Mouse (Mus musculus): ENCODE measurements around the gene Pcdh8.

Gene Pcdh8

GRCm38 (mm10) chr14:79771094-79771535, at the start of gene Pcdh8:
Gene Pcdh8, minus strand, starts transcription at chr14:79771312.
- DNase-seq (ENCODE audit: low spot score in 2 of 2) = peak; percentile 86 to 91

GRCm38 (mm10) chr14:79814709-79815108, 43.6 kb upstream of the Pcdh8 start:
- no peak for DNase-seq (ENCODE audit: low spot score in 2 of 2)

GRCm38 (mm10) chr14:79814084-79814483, 43.0 kb upstream of the Pcdh8 start:
- no peak for DNase-seq (ENCODE audit: low spot score in 2 of 2)

DNA sequence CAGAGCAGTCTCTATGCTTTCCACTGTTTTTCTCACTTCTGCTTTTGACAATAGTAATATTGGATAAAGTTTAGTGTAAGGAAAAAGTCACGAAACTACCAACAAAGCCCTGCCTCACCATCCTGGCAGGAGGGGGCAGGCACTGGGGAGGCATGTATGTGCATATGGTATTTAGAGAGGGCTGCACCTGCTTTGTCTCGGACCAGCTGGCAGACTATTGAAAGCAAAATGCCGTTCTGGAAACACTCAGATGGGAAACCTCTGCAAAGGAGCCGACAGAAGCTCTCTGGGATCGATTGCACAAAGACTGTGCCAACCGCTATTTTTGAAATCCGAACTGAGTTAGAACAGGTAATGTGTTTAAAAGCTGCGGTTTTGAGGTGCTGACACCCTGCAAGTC, 22.1 kb upstream of the Pcdh8 start:
- DNase-seq (ENCODE audit: low spot score in 2 of 2) = no peak

GRCm38 (mm10) chr14:79789535-79789934, 18.4 kb upstream of the Pcdh8 start:
- DNase-seq (ENCODE audit: low spot score in 2 of 2) = no peak

DNA sequence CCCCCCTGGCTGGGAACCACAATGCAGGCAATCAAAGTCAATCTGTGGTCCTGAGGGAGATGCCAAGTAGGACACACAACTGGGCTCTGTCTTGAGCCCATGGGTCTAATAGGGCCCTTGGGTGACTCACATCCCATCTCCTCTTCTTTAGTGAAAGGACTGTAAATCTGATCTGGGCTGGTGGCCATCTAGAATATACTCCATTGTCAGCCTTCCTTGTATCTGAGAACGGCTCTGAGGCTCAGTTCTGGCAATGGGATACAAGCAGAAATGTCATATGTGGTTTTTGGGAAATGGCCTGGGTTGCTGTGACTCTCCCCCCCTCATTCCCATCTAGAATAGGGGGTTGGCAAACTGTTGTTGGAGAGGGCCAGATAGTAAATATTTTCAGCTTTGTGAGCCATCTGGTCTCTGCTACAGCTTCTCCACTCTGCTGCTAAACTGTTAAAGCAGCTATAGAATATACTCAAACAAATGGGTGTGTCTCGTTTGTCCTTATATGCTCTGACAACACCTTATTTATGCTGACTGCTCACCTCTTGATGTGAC, 17.6 kb upstream of the Pcdh8 start:
- DNase-seq (ENCODE audit: low spot score in 2 of 2) = no peak

GRCm38 (mm10) chr14:79787918-79788317, 16.8 kb upstream of the Pcdh8 start:
- no peak for DNase-seq (ENCODE audit: low spot score in 2 of 2)

- DNase-seq (ENCODE audit: low spot score in 2 of 2) = no peak
These were observed 14.3 kb upstream of the Pcdh8 start for GRCm38 (mm10) chr14:79785400-79785799.

DNA sequence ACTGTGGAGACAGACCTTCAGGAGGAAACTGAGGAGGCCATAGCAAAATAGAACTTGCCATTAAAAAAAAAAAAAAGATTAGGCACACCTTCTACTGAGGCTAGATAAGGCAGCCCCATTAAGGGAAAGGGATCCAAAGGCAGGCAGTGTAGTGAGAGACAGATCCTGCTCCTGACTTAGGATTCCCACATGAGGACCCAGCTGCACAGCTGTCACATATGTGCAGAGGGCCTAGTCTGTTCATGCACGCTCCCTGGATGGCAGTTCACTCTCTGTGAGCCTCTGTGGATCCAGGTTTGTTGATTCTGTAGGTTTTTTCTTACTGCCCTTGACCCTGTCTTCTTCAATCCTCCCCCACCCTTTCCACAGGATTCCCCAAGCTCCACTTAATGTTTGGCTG, 9.8 kb upstream of the Pcdh8 start:
- DNase-seq (ENCODE audit: low spot score in 2 of 2) = no peak

DNA sequence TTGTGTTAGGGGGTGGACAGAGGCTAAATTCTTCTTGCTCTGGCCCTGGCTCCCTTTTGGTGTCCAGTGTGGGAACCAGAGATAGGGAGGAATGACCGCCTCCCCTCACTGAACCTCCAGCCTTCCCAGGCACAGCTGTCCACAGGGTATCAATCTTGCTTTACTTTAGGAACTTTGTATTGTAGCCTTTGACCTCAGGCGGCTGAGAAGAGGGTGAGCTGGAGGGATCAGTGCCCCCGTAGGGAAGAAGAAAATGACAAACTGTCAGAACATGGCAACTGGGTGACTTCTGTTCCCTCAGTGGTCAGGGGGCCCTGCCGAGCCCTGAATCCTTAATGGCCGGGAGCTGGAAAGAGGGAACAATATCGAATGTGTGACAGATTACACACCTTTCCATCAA, 9.2 kb upstream of the Pcdh8 start:
- DNase-seq (ENCODE audit: low spot score in 2 of 2) = no peak

DNA sequence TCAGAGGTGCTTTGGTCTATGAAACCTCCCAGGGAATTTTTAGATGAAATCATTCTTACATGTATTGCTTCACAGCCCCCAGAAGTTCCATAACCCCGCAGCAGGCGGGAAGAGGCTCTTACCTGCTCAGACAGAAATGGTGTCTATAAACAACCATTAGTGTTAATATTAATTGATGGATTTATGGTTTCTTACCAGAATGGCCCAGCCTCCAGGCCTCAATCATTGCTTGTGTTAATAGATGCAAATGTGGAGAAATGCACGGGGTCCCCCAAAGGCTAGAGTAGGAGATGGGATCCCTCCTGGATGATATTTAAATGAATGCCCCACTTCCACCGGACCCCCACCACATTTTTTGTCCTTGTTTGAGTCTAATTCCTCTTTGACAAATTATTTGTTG, 8.7 kb upstream of the Pcdh8 start:
- DNase-seq (ENCODE audit: low spot score in 2 of 2) = no peak

GRCm38 (mm10) chr14:79773425-79774391, 2.6 kb upstream of the Pcdh8 start:
- peak in 1 of 2 experiments; percentile 27 for DNase-seq (ENCODE audit: low spot score in 2 of 2)

GRCm38 (mm10) chr14:79771802-79772511, 845 bp upstream of the Pcdh8 start:
- DNase-seq (ENCODE audit: low spot score in 2 of 2) = no peak

DNA sequence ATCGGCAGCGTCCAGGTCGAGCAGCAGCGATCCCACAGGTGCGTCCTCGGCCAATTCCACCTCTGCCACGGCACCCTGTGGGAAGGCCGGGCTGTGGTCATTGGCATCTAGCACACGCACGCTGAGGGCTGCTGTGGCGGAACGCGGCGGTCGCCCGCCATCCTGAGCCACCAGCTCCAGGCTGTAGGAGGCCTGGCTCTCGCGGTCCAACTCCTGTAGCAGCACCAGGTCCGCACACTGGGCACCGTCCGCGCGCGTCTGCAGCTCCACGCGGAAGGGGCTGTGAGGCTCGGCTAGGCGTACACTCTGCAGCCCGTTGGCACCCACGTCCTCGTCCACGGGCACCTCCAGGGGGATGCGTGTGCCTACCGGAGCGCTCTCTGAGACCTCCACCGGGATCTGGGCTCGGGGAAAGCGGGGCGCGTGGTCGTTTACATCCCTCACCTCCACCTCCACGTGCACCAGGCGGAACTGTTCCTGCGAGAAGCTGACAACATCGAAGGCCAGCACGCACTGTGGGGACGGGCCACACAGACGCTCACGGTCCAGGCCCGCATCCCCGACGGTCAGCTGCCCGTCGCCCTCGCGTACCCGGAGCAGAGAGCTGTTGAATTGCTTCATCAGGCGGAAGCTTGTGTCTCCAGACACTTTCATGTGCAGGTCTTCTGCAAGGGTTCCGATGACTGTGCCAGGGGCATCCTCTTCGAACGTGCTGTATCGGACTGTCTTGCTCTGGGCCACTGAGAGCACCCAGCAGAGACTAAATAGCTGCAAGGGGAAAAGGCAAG, 612 bp downstream of the Pcdh8 start:
- peak in 1 of 2 experiments; percentile 18 for DNase-seq (ENCODE audit: low spot score in 2 of 2)

- peak; percentile 37 to 63 for DNase-seq (ENCODE audit: low spot score in 2 of 2)
These were observed 1.5 kb downstream of the Pcdh8 start for GRCm38 (mm10) chr14:79769618-79770017.

DNA sequence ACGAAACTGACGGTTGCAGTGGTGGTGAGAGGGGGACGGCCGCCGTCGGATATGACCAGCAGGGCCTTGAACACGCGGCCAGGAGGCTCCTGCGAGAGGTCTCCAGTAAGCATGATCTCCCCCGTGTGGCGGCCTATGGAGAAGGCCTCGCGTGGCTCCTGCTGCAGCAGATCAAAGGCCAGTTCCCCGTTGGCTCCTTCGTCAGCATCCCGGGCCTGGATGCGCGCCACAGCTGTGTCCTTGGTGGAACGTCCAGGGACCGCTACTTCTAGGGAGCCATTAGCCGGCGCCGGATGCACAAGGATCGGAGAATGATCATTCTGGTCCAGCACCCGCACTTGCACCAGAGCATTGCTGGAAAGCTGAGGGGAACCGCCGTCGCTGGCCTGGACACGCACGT, 2.1 kb downstream of the Pcdh8 start:
- peak; percentile 13 to 17 for DNase-seq (ENCODE audit: low spot score in 2 of 2)

DNA sequence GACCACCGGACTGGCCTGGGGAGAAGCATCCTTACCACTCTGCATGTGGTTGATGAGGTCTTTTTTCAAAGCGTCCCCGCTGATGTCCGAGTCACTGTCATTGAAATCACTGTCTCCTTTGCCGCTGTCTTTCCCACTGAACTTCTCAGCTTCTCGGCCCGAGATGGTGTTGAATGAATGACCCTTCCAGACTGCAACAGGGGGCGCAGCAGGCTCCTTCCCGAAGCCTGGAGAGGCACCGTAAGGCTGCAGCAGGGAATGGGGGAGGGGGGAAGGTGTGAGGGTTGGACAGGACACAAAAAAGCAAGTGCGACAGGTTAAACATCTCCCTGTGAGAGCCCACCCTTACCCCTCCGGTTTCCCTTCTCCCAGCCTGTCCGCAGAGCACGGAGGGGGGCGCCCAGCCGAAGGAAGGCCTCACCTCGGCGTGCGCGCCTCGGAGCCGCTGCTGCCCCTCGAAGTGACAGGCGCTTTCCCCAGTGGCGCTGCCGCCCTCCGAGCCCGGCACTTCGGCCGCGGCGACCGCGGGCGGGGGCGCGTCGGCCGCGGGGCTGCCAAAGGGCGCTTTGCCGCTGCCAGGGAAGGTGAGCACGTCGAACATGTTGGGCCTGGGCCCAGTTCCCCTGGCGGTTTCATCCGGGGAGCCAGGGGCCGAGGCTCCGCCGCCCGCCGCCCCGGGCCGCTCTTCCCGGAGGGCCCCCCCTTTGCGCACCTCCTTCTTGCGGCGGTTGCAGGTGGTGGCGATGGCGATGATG, 2.9 kb downstream of the Pcdh8 start:
- no peak for DNase-seq (ENCODE audit: low spot score in 2 of 2)

DNA sequence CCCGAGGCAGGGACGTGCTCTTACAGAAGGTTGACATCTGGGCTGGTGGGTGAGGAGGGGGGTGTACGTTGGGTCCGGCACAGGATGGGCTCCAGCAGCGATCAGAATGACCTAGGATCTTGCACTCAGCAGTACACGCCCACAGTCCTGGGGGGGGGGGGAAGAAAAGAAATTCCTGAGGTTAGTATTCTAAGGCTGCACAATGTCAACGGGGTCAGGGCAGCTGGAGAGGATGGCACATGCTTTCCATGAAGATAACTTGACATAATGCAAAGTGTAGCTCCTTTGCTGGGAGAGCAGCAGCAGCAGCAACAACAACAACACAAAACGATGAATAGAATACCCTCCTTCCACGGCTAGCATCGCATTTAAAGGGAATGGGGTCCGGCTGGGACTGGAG, 3.5 kb downstream of the Pcdh8 start:
- no peak for DNase-seq (ENCODE audit: low spot score in 2 of 2)

GRCm38 (mm10) chr14:79765196-79765765, 5.8 kb downstream of the Pcdh8 start:
- DNase-seq (ENCODE audit: low spot score in 2 of 2) = no peak

DNA sequence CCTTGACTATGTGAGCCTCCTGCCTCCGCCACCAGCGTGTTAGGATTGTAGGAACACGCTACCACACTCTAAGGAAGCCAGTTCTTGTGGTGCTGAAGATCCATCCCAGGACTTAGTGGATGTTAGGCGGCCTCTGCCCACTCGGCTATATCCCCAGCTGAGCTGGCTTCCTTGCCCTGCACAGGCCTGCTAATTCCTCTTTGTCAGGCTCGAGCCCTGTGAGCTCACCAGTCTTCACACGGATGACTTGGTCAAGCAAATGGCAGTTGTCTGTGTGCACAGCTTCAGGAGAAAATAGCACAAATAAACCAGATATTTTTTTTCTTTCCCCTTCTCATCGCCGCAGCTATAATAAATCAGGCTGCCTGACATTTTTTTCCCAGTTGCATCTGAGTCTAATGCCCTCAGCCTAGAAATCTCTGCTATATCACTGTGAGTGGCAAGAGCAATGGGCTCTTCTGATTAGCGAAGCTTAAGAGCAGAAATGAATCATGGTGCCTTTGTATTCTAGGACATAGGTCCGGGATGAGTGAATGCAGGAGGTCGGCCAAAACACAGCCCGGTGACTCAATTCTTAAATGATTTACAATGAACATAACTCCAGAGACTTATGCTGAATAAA, 16.4 kb downstream of the Pcdh8 start:
- no peak for DNase-seq (ENCODE audit: low spot score in 2 of 2)
